Mouse (Mus musculus): ENCODE results near the gene Rpap1.

- TF ChIP-seq GATA1 (IDR thresholded peaks at IDR 0.05; ENCODE audit: low read length) (no peak), TAL1 (IDR thresholded peaks at IDR 0.05; ENCODE audit: low read length) (no peak)
These were observed 15.7 kb upstream of the Rpap1 start for GRCm38 (mm10) chr2:119802767-119803617.
